Mouse (Mus musculus): ENCODE data around the gene Kcnn3. TPM values are rescaled to one million over a fixed set of nuclear protein-coding genes. Genes with fewer than 3 reads are reported as not detected.
A peak's percentile ranks its signal among the peaks of the same experiment; 100 is the strongest.

The Kcnn3 gene
- polyA plus RNA-seq, 1 experiment = 13.8 TPM

GRCm38 (mm10) chr3:89520618-89521502, 896 bp downstream of the Kcnn3 start:
- peak; percentile 72 for DNase-seq (ENCODE audit: low read depth)
- TF ChIP-seq CTCF (IDR thresholded peaks at IDR 0.05; ENCODE audit: borderline replicate concordance, extremely low read depth, insufficient read depth, insufficient read length) (no peak), POLR2A (IDR thresholded peaks at IDR 0.05; ENCODE audit: borderline replicate concordance, extremely low read depth, insufficient read depth, insufficient read length, poor library complexity, severe bottlenecking) (no peak)

GRCm38 (mm10) chr3:89521503-89521854, 1.5 kb downstream of the Kcnn3 start:
- TF ChIP-seq CTCF (IDR thresholded peaks at IDR 0.05; ENCODE audit: borderline replicate concordance, extremely low read depth, insufficient read depth, insufficient read length) (no peak), POLR2A (IDR thresholded peaks at IDR 0.05; ENCODE audit: borderline replicate concordance, extremely low read depth, insufficient read depth, insufficient read length, poor library complexity, severe bottlenecking) (no peak)
- peak; percentile 75 for DNase-seq (ENCODE audit: low read depth)

- peak; percentile 49 for DNase-seq (ENCODE audit: low read depth)
- TF ChIP-seq CTCF (IDR thresholded peaks at IDR 0.05; ENCODE audit: borderline replicate concordance, extremely low read depth, insufficient read depth, insufficient read length) = no peak
- TF ChIP-seq POLR2A (IDR thresholded peaks at IDR 0.05; ENCODE audit: borderline replicate concordance, extremely low read depth, insufficient read depth, insufficient read length, poor library complexity, severe bottlenecking) = no peak
Measured at GRCm38 (mm10) chr3:89522450-89523128, 2.6 kb downstream of the Kcnn3 start.

GRCm38 (mm10) chr3:89526298-89527090, 6.5 kb downstream of the Kcnn3 start:
- TF ChIP-seq CTCF (IDR thresholded peaks at IDR 0.05; ENCODE audit: borderline replicate concordance, extremely low read depth, insufficient read depth, insufficient read length) = no peak
- no peak for TF ChIP-seq POLR2A (IDR thresholded peaks at IDR 0.05; ENCODE audit: borderline replicate concordance, extremely low read depth, insufficient read depth, insufficient read length, poor library complexity, severe bottlenecking)
- DNase-seq (ENCODE audit: low read depth) = peak; percentile 65

GRCm38 (mm10) chr3:89529796-89530195, 9.8 kb downstream of the Kcnn3 start:
- no peak for TF ChIP-seq POLR2A (IDR thresholded peaks at IDR 0.05; ENCODE audit: borderline replicate concordance, extremely low read depth, insufficient read depth, insufficient read length, poor library complexity, severe bottlenecking)
- TF ChIP-seq CTCF (IDR thresholded peaks at IDR 0.05; ENCODE audit: borderline replicate concordance, extremely low read depth, insufficient read depth, insufficient read length) = peak; percentile 29; the same call in 1 of the 2 replicates
- DNase-seq (ENCODE audit: low read depth) = peak; percentile 43

GRCm38 (mm10) chr3:89534566-89535097, 14.7 kb downstream of the Kcnn3 start:
- DNase-seq (ENCODE audit: low read depth) = peak; percentile 91
- TF ChIP-seq CTCF (IDR thresholded peaks at IDR 0.05; ENCODE audit: borderline replicate concordance, extremely low read depth, insufficient read depth, insufficient read length) (no peak), POLR2A (IDR thresholded peaks at IDR 0.05; ENCODE audit: borderline replicate concordance, extremely low read depth, insufficient read depth, insufficient read length, poor library complexity, severe bottlenecking) (no peak)

GRCm38 (mm10) chr3:89535147-89535546, 15.2 kb downstream of the Kcnn3 start:
- TF ChIP-seq CTCF (IDR thresholded peaks at IDR 0.05; ENCODE audit: borderline replicate concordance, extremely low read depth, insufficient read depth, insufficient read length) = no peak
- no peak for TF ChIP-seq POLR2A (IDR thresholded peaks at IDR 0.05; ENCODE audit: borderline replicate concordance, extremely low read depth, insufficient read depth, insufficient read length, poor library complexity, severe bottlenecking)

GRCm38 (mm10) chr3:89539036-89539739, 19.2 kb downstream of the Kcnn3 start:
- TF ChIP-seq CTCF (IDR thresholded peaks at IDR 0.05; ENCODE audit: borderline replicate concordance, extremely low read depth, insufficient read depth, insufficient read length) = no peak
- no peak for TF ChIP-seq POLR2A (IDR thresholded peaks at IDR 0.05; ENCODE audit: borderline replicate concordance, extremely low read depth, insufficient read depth, insufficient read length, poor library complexity, severe bottlenecking)
- peak; percentile 61 for DNase-seq (ENCODE audit: low read depth)

More at GRCm38 (mm10) chr3:89535147-89535546, 15.2 kb downstream of the Kcnn3 start:
- DNase-seq (ENCODE audit: low read depth) = peak; percentile 35

GRCm38 (mm10) chr3:89539740-89540370, 19.9 kb downstream of the Kcnn3 start:
- DNase-seq (ENCODE audit: low read depth) = peak; percentile 91
- no peak for TF ChIP-seq POLR2A (IDR thresholded peaks at IDR 0.05; ENCODE audit: borderline replicate concordance, extremely low read depth, insufficient read depth, insufficient read length, poor library complexity, severe bottlenecking)
- TF ChIP-seq CTCF (IDR thresholded peaks at IDR 0.05; ENCODE audit: borderline replicate concordance, extremely low read depth, insufficient read depth, insufficient read length) = no peak

- TF ChIP-seq POLR2A (IDR thresholded peaks at IDR 0.05; ENCODE audit: borderline replicate concordance, extremely low read depth, insufficient read depth, insufficient read length, poor library complexity, severe bottlenecking) = no peak
Measured at GRCm38 (mm10) chr3:89540371-89540743, 20.4 kb downstream of the Kcnn3 start.

More at GRCm38 (mm10) chr3:89540371-89540743, 20.4 kb downstream of the Kcnn3 start:
- no peak for DNase-seq (ENCODE audit: low read depth)
